Comparison of ENCODE assay signal across 11 mouse cellular contexts in genomic region chr12:83209461-83209860, GRCm38 (mm10).
DNase-seq lines count a peak whose midpoint lies in the region; TF ChIP-seq lines count a peak whose summit lies in the region.
"Had no signal": no experiment of that assay in that cellular context is flagged by ENCODE, and none has a peak within 500 bp of the region (broad histone marks: within the 10 kb centered on the region; RNA-seq: fewer than 3 reads in every experiment).

No protein-coding gene starts in this region.

- no peak for TF ChIP-seq CTCF in layer of hippocampus, adult 2 months (conservative IDR thresholded peaks at IDR 0.05)

- intact Hi-C loops in heart, postnatal 10 days (cut with DNase I): no loop called here

- DNase-seq in layer of hippocampus, adult 2 months (ENCODE audit: low spot score in 2 of 2): no peak
- DNase-seq in layer of hippocampus, adult 18-20 months (ENCODE audit: low spot score in 2 of 2): no peak
- peak; percentile 36 for DNase-seq in adrenal gland, postnatal 14 days
- peak; percentile 60 for DNase-seq in cerebellum, adult 8-10 months
- peak; percentile 43 to 47 for DNase-seq in heart, postnatal 10 days
- DNase-seq in lung, postnatal 36 days: no peak
- DNase-seq in thymus, adult 18-20 months: no peak
- DNase-seq: gastrocnemius, postnatal 14 days; kidney, postnatal 14 days; liver, embryonic 13.5 days had no signal

- 0 out of 2 replicates have a peak overlapping the region, but pooled peaks have one; percentile 10 for H3K27ac ChIP-seq in layer of hippocampus, adult 2 months
- H3K27ac ChIP-seq: liver, embryonic 13.5 days; neural tube, embryonic 12.5 days had no signal

- H3K4me3 ChIP-seq in layer of hippocampus, adult 2 months: no peak overlapping the region
- H3K4me3 ChIP-seq: liver, embryonic 13.5 days; neural tube, embryonic 12.5 days had no signal

Comparison
In these comparisons a context has a peak if more than half of its experiments do, and no peak if none do; other contexts are left out.
1. DNase-seq: peak in adrenal gland, postnatal 14 days (single experiment), cerebellum, adult 8-10 months (single experiment) and heart, postnatal 10 days (2 of 2); none in layer of hippocampus, adult 2 months (0 of 2), layer of hippocampus, adult 18-20 months (0 of 2), lung, postnatal 36 days (single experiment) and thymus, adult 18-20 months (0 of 2).